Mouse (Mus musculus) testis, adult 10 weeks (tissue): ENCODE measurements around the gene Dmbx1. TPM values are rescaled to one million over a fixed set of nuclear protein-coding genes. Genes with fewer than 3 reads are reported as not detected.

Source experiments
- polyA plus RNA-seq: library from polyadenylated mRNA; stranded (reverse); fragments of 350-450 nt; fragmentation: Illumina TruSeq; extraction: RNeasy Lipid Tissue Mini Kit (QIAGEN cat#74804); gene quantifications from one replicate; pipeline ENCODE4 v1.2.3, GENCODE M21; 2014; ENCODE audit warnings: low read depth, low replicate concordance

The Dmbx1 gene
- 0.17 TPM for polyA plus RNA-seq

GRCm38 (mm10) chr4:115939295-115940102 is at the start of gene Dmbx1:
Gene Dmbx1 (minus strand): TSS chr4:115939926.

GRCm38 (mm10) chr4:115890553-115890952 is 49.2 kb downstream of the Dmbx1 start, which contains the start of gene 6430628N08Rik:
Gene 6430628N08Rik (plus strand): TSS chr4:115890665.

GRCm38 (mm10) chr4:115884022-115884421 is 55.7 kb downstream of the Dmbx1 start, which contains the start of gene Kncn:
Gene Kncn (plus strand): TSS chr4:115884400.

Other genes with a start within 250 kb of the Dmbx1 start
- 53.7 TPM for gene Efcab14, start 202.2 kb downstream of the Dmbx1 start, polyA plus RNA-seq
- 48.8 TPM for gene Tex38, start 158.9 kb downstream of the Dmbx1 start, polyA plus RNA-seq
- gene Atpaf1, start 155.1 kb downstream of the Dmbx1 start, polyA plus RNA-seq: 52.3 TPM
- 8.1 TPM for gene Mob3c, start 111.8 kb downstream of the Dmbx1 start, polyA plus RNA-seq
- 10.2 TPM for gene Mknk1, start 100.7 kb downstream of the Dmbx1 start, polyA plus RNA-seq
- 0.29 TPM for gene Kncn, start 55.5 kb downstream of the Dmbx1 start, polyA plus RNA-seq
- not detected for gene 6430628N08Rik, start 49.3 kb downstream of the Dmbx1 start, polyA plus RNA-seq
- 4.7 TPM for gene Faah, start 78.0 kb upstream of the Dmbx1 start, polyA plus RNA-seq
- gene Nsun4, start 114.0 kb upstream of the Dmbx1 start, polyA plus RNA-seq: 173 TPM
- gene Uqcrh, start 135.1 kb upstream of the Dmbx1 start, polyA plus RNA-seq: 160 TPM
- 27.5 TPM for gene Lrrc41, start 135.3 kb upstream of the Dmbx1 start, polyA plus RNA-seq
- 5.7 TPM for gene Rad54l, start 183.8 kb upstream of the Dmbx1 start, polyA plus RNA-seq
- gene Pomgnt1, start 183.9 kb upstream of the Dmbx1 start, polyA plus RNA-seq: 23.1 TPM
- 2.5 TPM for gene Lurap1, start 211.4 kb upstream of the Dmbx1 start, polyA plus RNA-seq
- 1.9 TPM for gene Tspan1, start 227.7 kb upstream of the Dmbx1 start, polyA plus RNA-seq
- gene 1700042G07Rik, start 233.4 kb upstream of the Dmbx1 start, polyA plus RNA-seq: 35.6 TPM
- 14.5 TPM for gene Gm49337, start 233.5 kb upstream of the Dmbx1 start, polyA plus RNA-seq